Mouse (Mus musculus) ES-Bruce4 (cell line): ENCODE results near the gene Pdhx.
A peak's percentile ranks its signal among the peaks of the same experiment; 100 is the strongest.

Experiments used
- CTCF ChIP-seq: IDR thresholded peaks from one replicate; pipeline ENCODE4 v1.8.1; 2011; ENCODE audit warnings: low read depth, low read length
- EP300 ChIP-seq: IDR thresholded peaks from 2 replicates; pipeline ENCODE4 v1.6.1; 2011; ENCODE audit warnings: low read depth, low read length; ENCODE audit not compliant: insufficient read depth
- POLR2A ChIP-seq: IDR thresholded peaks from one replicate; pipeline ENCODE4 v1.8.1; 2011; ENCODE audit warnings: low read length; ENCODE audit not compliant: insufficient read depth

GRCm38 (mm10) chr2:103012782-103013575 lies 60.3 kb downstream of the Pdhx start:
- TF ChIP-seq CTCF, result peak; percentile 24
- TF ChIP-seq EP300, result no peak
- no peak for TF ChIP-seq POLR2A
